Mouse (Mus musculus): ENCODE data around the gene Lrp2. TPM values are rescaled to one million over a fixed set of nuclear protein-coding genes. Genes with fewer than 3 reads are reported as not detected.

Lrp2 gene
- polyA plus RNA-seq, 1 experiment = not detected

DNA sequence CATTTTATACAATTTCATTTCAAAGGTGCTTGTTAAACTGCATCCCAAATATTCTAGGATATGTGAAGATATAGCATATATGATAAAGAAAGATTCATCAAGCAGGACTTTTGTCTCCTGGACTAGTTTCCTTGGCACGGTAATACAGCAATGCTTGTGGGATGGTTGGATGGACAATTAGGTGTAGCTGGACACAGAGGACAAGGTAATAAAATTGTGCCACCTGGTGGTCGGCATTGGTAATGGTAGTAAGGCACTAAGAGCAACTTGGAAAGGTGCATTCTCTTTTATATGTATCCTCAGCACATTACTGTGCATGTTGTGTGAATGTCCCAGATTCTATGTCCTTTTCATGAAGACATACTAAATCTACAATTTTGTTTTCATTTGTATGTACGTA is 157.7 kb downstream of the Lrp2 start:
- no peaks in the 10 kb centered on the region for H3K4me1 ChIP-seq (ENCODE audit: control insufficient read depth, insufficient read depth, low read length)
- no peak overlapping the region for H3K4me3 ChIP-seq (ENCODE audit: insufficient read depth, low read length)
- no peak overlapping the region for H3K27ac ChIP-seq (ENCODE audit: insufficient read depth, low read depth, low read length)
- TF ChIP-seq POLR2A (IDR thresholded peaks at IDR 0.05; ENCODE audit: borderline replicate concordance, low read depth, low read length) (no peak), CTCF (IDR thresholded peaks at IDR 0.05; ENCODE audit: low read depth, low read length) (no peak)

DNA sequence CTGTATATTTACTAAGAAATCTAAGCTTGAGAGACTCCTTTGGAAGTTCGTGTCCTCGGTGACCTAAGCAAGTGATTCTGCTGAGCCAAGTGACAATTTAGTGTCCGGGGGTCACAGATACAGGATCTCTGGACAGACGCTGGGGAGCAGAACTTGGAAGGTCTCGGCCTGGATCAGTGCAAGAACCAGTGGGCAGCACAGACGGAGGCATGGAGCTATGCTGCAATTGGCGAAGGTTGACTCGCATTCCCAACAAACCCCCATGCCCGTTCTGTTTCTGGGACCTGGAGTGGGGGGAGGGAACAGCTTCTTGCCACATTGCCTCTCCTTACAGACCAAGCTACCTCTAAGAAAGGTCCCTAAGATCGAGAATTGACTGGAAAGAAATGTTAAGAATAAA is 158.7 kb downstream of the Lrp2 start:
- no peaks in the 10 kb centered on the region for H3K4me1 ChIP-seq (ENCODE audit: control insufficient read depth, insufficient read depth, low read length)
- H3K27ac ChIP-seq (ENCODE audit: insufficient read depth, low read depth, low read length) = no peak overlapping the region
- no peak overlapping the region for H3K4me3 ChIP-seq (ENCODE audit: insufficient read depth, low read length)
- TF ChIP-seq CTCF (IDR thresholded peaks at IDR 0.05; ENCODE audit: low read depth, low read length) = no peak
- no peak for TF ChIP-seq POLR2A (IDR thresholded peaks at IDR 0.05; ENCODE audit: borderline replicate concordance, low read depth, low read length)

DNA sequence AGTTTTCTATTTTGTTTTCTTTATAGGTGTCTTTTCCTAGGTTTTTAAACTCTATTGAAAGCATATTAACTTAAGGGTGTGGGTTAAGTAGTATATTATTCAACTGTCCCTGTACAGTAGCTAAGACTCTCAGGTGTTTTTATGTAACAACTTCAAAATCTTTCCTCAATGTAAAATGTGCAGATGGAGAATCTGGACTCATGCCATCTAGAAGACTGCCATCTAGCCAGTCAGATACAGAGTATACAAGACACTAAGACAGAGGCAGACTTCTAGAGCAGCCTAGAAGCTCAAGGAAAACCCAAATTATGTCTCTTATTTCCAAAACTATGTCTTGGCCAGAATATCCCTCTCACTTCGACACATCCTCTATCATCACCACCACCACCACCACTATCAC is 159.8 kb downstream of the Lrp2 start:
- H3K4me3 ChIP-seq (ENCODE audit: insufficient read depth, low read length) = no peak overlapping the region
- no peak for TF ChIP-seq CTCF (IDR thresholded peaks at IDR 0.05; ENCODE audit: low read depth, low read length)
- H3K4me1 ChIP-seq (ENCODE audit: control insufficient read depth, insufficient read depth, low read length) = no peaks in the 10 kb centered on the region
- H3K27ac ChIP-seq (ENCODE audit: insufficient read depth, low read depth, low read length) = no peak overlapping the region

DNA sequence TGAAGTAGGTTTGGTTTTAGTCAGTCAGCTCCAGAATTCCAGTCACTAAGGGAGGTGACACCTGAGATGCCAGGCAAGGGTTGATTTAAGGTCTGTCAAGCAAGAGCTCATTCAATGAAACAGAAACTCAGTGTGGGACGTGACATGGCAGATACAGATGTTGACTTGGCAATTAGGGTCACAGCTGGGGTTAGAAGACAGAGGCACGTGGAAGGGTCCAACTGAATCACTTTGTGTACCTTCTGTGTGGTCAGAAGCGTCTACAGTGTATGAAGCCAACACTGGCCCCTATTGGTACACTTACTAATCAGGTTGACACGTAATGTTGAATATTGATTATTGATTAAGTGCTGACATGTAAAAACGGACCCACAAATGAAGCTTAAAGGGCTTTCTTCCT is 161.0 kb downstream of the Lrp2 start:
- no peaks in the 10 kb centered on the region for H3K4me1 ChIP-seq (ENCODE audit: control insufficient read depth, insufficient read depth, low read length)
- H3K27ac ChIP-seq (ENCODE audit: insufficient read depth, low read depth, low read length) = no peak overlapping the region
- TF ChIP-seq CTCF (IDR thresholded peaks at IDR 0.05; ENCODE audit: low read depth, low read length) = no peak
- no peak for TF ChIP-seq POLR2A (IDR thresholded peaks at IDR 0.05; ENCODE audit: borderline replicate concordance, low read depth, low read length)

DNA sequence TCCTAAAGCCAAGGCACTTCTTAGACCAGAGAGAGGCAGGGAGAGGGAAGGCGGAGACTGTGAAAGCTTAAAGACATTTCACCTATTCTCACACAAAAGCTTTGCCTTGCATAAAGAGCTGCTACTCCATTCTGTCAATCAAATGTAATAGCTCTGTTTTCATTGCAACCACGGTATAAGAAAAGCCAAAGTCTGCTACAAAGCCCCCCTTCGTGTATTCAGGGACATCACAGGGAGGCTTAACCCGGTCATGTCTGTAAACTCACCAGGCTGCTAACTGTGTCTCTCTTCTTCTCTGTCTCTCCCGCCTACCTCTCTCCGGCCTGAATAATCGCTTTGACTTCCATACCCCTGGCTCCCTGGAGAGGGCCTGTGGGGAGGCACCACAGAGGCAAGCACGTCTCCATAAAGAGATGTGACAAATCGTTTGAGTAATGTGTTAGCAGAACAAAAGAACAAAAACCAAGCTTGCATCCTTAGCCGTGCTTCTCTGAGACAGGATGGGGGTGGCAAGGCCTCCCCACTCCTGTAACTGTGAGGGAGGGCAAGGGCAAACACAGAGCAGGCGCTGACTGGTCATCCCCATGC is 167.5 kb downstream of the Lrp2 start:
- TF ChIP-seq CTCF (IDR thresholded peaks at IDR 0.05; ENCODE audit: low read depth, low read length) = no peak
- H3K4me3 ChIP-seq (ENCODE audit: insufficient read depth, low read length) = no peak overlapping the region
- no peak overlapping the region for H3K27ac ChIP-seq (ENCODE audit: insufficient read depth, low read depth, low read length)
- peaks cover 7% of the 10 kb centered on the region; the same call in 1 of the 2 replicates for H3K4me1 ChIP-seq (ENCODE audit: control insufficient read depth, insufficient read depth, low read length)

More for the DNA sequence above, 161.0 kb downstream of the Lrp2 start:
- no peak overlapping the region for H3K4me3 ChIP-seq (ENCODE audit: insufficient read depth, low read length)

DNA sequence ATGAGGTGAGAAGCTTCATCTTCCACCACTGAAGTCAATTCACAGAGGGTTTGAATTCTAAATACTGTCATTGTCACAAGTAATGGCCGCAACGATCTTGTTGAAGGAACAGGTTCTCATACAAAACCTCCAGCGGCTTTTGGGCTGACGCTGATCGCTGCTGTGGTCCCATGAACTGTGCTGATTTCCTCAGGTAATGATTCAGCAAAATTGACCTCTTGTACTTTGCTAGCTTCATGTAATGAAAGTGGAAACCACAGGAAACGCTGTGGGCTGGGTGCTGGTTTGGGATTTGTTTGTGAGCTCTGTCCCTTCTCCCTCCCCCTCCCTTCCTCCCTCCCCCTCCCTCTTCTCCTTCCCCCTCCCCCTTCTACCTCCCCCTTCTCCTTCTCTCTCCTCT is 170.8 kb downstream of the Lrp2 start:
- Histone ChIP-seq H3K4me3 (ENCODE audit: insufficient read depth, low read length) (no peak overlapping the region), H3K4me1 (ENCODE audit: control insufficient read depth, insufficient read depth, low read length) (peaks cover 7% of the 10 kb centered on the region; the same call in 1 of the 2 replicates), H3K27ac (ENCODE audit: insufficient read depth, low read depth, low read length) (no peak overlapping the region)
- no peak for TF ChIP-seq POLR2A (IDR thresholded peaks at IDR 0.05; ENCODE audit: borderline replicate concordance, low read depth, low read length)
- no peak for TF ChIP-seq CTCF (IDR thresholded peaks at IDR 0.05; ENCODE audit: low read depth, low read length)

DNA sequence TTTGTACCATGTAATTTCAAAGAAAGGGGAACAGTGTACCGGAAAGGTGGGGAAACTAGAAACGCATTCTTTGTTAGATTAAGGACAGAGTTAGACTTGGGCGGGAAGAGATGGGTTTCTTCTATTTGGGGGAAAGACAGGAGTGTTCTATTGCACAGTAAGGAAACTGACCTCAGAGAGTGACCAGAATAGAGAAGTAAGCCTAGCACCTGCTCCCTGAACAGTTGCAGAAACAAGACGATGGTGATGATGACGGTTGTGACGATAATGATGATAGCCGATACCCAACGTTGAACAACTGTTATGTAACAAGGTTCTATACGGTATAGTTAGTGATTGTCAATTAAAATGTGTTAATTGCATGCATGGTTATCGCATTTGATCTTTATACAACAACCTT is 171.3 kb downstream of the Lrp2 start:
- H3K4me1 ChIP-seq (ENCODE audit: control insufficient read depth, insufficient read depth, low read length) = peaks cover 7% of the 10 kb centered on the region; the same call in 1 of the 2 replicates
- H3K4me3 ChIP-seq (ENCODE audit: insufficient read depth, low read length) = no peak overlapping the region
- no peak for TF ChIP-seq CTCF (IDR thresholded peaks at IDR 0.05; ENCODE audit: low read depth, low read length)
- no peak for TF ChIP-seq POLR2A (IDR thresholded peaks at IDR 0.05; ENCODE audit: borderline replicate concordance, low read depth, low read length)
- no peak overlapping the region for H3K27ac ChIP-seq (ENCODE audit: insufficient read depth, low read depth, low read length)

DNA sequence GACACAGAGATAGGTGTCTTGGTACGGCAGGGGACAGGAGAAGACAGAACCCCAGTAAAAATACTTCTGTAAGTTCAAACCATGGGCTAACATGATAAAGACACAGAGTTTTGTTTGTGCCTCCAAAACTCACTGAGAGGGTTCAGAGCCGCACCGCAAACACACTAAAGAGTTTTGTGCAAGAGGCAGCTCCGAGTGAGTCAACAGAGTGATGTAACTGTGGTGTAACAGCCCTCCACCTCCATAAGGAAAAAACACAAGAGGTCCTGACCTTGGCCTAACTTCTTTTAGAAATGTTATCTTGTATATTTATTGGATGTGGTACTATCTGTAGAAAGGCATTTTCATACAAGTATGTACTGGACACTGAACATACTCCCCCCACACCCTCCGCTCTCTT is 180.2 kb downstream of the Lrp2 start:
- Histone ChIP-seq H3K4me3 (ENCODE audit: insufficient read depth, low read length) (no peak overlapping the region), H3K27ac (ENCODE audit: insufficient read depth, low read depth, low read length) (no peak overlapping the region), H3K4me1 (ENCODE audit: control insufficient read depth, insufficient read depth, low read length) (peaks cover 18% of the 10 kb centered on the region)
- TF ChIP-seq POLR2A (IDR thresholded peaks at IDR 0.05; ENCODE audit: borderline replicate concordance, low read depth, low read length) (no peak), CTCF (IDR thresholded peaks at IDR 0.05; ENCODE audit: low read depth, low read length) (no peak)

DNA sequence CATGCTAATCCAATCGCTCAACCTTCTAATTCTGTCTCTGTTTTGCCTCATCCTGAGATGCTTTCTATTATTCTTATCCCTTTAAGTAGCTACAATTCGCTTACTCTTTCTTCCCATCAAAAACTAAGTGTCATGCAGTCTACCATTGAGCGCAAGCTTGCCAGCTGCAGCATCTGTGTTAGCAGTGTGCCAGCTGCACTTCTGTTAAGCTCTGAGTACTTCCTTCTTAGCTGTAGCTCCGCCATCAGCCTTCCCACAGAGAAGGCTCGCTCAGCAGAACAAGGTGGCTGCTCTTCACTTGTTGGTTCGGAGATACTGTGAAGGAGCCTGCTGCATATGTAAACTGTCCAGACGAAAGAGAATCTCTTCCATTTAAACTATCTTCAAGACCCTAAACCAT is 183.6 kb downstream of the Lrp2 start:
- H3K4me3 ChIP-seq (ENCODE audit: insufficient read depth, low read length) = no peak overlapping the region
- no peak overlapping the region for H3K27ac ChIP-seq (ENCODE audit: insufficient read depth, low read depth, low read length)
- no peak for TF ChIP-seq CTCF (IDR thresholded peaks at IDR 0.05; ENCODE audit: low read depth, low read length)
- TF ChIP-seq POLR2A (IDR thresholded peaks at IDR 0.05; ENCODE audit: borderline replicate concordance, low read depth, low read length) = no peak
- peaks cover 22% of the 10 kb centered on the region for H3K4me1 ChIP-seq (ENCODE audit: control insufficient read depth, insufficient read depth, low read length)

DNA sequence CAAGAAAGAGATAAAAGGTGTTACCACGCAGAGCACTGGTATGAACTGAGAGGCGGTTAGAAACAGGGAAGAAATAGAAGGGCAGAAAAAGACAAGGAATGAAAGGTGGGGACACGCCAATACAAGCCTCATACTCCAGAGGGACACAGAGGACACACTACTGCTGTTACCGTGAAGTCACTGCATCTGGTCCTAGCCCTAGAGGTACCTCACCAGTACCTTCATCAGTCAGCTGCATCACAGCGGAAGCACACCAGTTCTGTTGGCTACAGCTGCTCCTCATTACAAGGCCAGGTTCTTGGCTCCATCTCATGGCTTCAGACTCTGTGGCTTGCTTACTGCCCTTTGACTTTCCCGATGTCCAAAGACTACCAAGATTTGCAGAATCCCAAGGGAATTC is 184.0 kb downstream of the Lrp2 start:
- Histone ChIP-seq H3K4me1 (ENCODE audit: control insufficient read depth, insufficient read depth, low read length) (peaks cover 22% of the 10 kb centered on the region), H3K27ac (ENCODE audit: insufficient read depth, low read depth, low read length) (no peak overlapping the region), H3K4me3 (ENCODE audit: insufficient read depth, low read length) (no peak overlapping the region)
- no peak for TF ChIP-seq POLR2A (IDR thresholded peaks at IDR 0.05; ENCODE audit: borderline replicate concordance, low read depth, low read length)
- no peak for TF ChIP-seq CTCF (IDR thresholded peaks at IDR 0.05; ENCODE audit: low read depth, low read length)

All from bone marrow macrophage, adult 2 months (primary cell).